Mouse (Mus musculus): ENCODE results near the gene Dnajc10. TPM values are rescaled to one million over a fixed set of nuclear protein-coding genes. Genes with fewer than 3 reads are reported as not detected.
A peak's percentile ranks its signal among the peaks of the same experiment; 100 is the strongest.

Gene Dnajc10
- total RNA-seq (2021), result 10 to 100 TPM; 21.6 to 22.2 TPM
- long read RNA-seq, experiment 1, full-length matches to known transcripts, result 52 of 57 reads
- long read RNA-seq, experiment 1, partial matches to known transcripts, result 3 of 57 reads
- long read RNA-seq, experiment 1, other reads (novel, unspliced or antisense), result 2 of 57 reads
- long read RNA-seq, experiment 2, full-length matches to known transcripts, result 35 of 39 reads
- long read RNA-seq, experiment 2, partial matches to known transcripts, result 2 of 39 reads
- long read RNA-seq, experiment 2, other reads (novel, unspliced or antisense), result 2 of 39 reads

DNA sequence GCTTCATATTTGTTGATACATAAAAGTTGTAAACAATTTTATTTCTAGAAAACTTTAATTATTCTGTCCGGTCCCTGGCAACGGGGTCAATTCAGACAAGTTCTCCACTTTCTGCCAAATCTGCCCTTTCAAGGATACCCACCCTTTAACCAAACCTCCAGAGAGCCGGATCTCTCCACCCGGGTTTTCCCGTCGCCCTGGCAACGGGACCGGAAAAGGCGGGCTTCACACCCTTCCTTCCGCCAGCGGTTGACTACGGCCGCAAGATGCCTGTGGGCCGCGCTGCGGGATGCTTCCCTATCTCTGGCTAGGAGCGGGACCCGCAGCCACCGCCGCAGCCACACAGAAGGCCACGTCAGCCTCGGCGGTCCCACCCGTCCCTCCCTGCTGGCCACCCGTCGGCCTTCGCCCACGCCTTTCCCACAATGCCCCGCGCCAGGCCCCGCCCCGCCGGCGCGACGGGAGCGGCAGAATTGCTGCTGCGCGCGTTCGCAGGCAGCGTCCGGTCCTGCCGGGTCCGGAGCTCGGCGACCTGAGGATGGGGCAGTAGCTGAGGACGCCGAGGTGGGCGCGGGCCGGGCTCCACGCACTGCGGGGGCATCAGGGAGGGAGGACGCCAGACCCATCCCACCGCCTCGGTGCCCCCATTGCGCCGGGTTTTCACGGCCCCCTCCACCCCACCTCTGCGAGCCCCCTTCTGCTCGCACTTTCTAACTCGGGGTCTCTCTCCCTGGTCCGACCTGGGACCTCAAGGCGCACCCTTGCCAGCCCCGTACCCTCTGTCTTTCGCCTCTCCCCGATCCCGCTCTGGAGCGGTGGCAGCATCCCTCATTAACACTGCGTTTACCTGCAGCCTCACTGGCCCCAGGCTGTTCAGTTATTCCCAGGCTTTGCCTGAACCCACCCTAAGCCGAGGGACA lies at the start of gene Dnajc10:
TSS of gene Dnajc10 (plus strand) at position 225 of the 920 bp plus-strand sequence.
- peak; percentile 92 for DNase-seq (ENCODE audit: low spot score)

DNA sequence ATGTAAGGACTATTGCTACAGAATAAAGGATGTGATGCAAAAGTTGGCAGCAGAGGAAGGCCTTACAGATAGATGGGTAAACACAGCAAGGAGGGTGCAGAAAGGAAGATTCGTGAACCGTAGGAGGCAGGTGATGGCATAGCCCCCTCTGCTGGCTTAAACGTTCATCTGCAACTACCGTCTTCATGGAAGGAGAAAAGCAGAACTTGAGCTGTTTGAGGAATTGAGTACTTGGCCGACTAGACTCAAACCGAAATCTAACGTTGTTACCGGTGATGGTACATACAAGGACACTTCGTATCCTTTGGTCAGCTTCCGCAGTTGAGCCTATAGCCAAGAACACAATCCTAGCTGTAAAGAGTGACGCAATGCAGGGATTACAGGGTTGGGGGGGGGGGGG lies 48.4 kb upstream of the Dnajc10 start:
- peak; percentile 42 for DNase-seq (ENCODE audit: low spot score)

DNA sequence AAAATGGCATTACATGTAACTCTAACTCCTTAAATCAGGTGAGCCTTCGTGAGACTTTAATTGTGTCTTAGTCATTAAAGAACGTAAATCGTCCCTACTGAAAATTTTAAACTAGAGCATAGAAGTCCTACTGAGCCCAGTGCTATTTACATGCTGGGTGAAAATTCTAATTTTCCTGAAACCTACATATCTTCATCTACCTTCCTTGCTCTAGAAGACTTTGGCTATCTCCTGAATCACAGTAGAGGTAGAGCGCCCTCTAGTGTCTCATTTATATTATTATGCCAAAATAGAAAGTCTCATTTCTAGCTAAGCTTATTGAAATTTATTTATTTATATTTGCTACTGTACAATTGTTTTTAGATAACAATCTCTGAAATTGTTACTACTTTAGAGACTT lies 47.2 kb upstream of the Dnajc10 start:
- DNase-seq (ENCODE audit: low spot score), result no peak

DNA sequence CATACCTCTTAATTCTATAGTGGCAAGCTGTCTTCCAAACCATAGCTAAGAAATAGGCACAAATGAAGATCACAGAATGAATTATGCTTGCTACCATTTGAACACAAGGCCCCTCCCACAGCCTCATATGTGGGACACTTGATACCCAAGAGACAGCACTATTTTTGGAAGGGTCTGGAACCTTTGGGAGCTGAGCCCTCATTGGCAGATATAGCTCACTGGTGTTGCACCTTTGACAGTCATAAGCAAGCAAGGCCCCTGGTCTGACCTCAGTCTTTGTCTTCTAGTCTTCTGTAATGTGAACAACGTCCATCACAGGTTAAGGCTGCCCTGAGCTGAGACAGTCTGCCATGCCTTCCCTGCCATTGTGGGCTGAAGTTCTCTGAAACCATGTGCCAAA lies 43.8 kb upstream of the Dnajc10 start:
- DNase-seq (ENCODE audit: low spot score), result peak; percentile 8

DNA sequence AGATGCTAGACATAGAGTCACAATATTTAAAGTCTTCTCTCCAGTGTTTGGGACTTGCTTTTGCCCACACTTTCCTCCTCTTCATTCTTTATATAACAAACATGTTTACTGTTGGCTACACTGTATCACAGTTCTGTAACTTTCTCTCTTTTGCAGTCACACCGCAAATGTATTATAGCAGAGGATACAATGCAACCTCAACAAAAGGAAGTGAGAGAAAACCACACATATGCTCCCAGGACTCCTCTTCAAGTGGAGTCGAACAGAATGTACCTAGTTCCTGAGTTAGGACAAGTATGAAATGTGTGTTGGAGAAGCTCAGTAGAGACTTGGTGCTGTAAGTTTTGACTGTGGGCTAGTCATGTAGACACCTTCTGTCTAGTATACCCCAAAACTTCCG lies 42.2 kb upstream of the Dnajc10 start:
- no peak for DNase-seq (ENCODE audit: low spot score)

DNA sequence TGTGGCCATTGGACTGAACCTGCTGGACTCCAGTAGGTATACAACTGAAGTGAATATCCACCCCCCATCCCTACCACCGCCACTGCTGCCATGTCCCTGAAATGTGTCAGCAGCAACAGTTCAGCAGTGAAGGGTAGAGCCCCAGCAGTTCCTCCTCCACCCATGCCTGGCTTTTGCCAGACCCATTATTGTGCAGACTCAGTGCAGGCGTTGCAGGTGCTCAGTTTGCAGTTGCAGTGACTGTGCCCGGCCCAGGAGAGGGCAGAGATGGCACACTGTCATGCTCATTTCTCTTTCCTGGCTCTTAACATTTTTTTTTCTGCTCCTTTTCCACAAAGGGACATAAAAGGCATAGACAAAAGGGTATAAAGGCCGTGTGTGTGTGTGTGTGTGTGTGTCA lies 41.5 kb upstream of the Dnajc10 start:
- DNase-seq (ENCODE audit: low spot score), result no peak

DNA sequence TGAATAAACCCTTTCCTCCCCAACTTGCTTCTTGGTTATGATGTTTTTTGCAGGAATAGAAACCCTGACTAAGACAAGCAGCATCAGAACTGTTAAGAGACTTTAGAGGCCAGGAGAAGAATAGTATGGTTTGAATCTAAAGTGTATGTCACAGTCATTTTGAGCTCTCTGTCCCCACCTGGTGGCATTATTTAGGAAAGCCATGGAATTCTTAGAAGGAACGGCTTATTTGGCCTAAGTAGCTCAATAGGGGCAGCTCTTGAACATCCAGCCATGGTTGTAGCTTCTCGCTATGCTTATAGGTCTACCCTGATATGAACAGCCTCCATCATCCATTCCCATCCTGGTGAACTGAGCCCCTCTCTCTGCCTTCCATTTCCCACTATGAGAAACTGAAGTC lies 40.1 kb upstream of the Dnajc10 start:
- no peak for DNase-seq (ENCODE audit: low spot score)

DNA sequence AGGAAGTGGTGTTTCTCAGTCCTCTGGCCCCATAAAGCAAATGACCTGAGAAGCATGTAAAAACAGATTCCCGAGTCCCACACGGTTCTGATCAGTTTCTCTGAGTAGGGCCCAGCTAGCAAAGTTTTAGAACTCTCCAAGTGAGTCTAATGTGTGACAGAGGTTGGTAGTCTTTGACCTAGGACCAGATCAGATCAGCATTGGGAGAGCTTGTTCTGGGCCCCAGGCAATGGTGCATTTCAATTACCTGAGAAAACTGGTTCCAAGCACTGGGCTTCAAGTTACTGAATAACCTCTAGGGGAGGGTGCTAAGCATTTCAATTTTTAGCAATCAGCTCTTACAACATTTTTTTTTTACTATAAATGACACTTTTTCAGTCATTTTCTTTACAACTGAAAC lies 33.1 kb upstream of the Dnajc10 start:
- DNase-seq (ENCODE audit: low spot score), result no peak

DNA sequence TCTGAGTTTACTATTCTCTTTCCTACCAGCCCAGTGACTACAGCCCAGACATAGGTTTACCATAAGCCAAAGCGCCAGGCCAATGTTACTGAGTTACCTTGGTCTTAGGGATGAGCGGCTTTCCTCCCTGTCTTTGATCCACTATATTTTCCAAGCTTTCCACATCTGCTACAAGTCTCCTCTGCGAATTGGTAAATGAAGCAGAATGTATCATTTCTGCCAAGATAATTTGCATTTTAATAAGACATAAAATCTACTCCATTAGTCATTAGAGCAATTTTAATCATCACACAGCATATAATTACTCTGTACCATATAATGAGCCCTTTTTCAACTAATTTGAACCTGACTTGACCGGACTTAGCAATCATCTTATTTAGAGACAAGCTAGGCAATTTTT lies 28.9 kb upstream of the Dnajc10 start:
- no peak for DNase-seq (ENCODE audit: low spot score)

DNA sequence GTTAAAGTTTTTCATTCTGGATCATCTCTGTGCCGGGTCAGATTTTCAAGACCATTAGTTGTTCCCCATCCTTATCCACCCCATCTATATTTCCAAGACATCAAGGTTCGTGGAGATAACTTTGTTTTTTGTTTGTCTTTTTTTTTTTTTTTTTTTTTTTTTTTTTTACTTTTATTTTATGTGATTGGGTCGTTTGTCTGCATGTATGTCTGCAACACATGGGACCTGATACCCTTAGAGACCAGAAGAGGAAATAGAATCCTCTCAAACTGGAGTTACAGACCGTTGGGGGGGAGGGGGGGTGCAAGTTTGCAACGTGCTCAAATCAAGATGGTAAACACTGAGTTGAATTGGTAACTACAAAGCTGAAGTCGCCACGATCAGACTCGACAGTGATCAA lies 23.1 kb upstream of the Dnajc10 start, which contains the start of gene Prdx6b:
TSS of gene Prdx6b (plus strand) at position 301 of the 400 bp plus-strand sequence.
- no peak for DNase-seq (ENCODE audit: low spot score)

DNA sequence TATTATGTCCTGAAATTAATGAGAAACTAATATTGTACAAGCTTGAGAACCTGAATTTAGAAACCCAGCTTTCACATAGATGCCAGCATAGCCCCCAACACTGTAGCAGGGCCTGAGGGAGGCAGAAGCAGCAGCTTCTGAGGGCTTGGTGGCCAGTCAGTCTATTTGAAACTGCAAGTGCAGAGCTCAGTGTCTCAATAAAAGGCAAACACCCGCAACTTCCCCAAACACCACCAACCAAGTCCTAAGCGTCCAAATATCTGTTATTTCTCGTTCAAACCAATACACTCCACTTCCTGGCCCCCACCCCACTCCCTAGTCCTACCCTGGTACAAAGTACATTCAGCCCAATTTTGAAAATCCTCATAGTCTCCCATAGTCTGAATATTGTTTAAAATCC lies 16.9 kb upstream of the Dnajc10 start:
- no peak for DNase-seq (ENCODE audit: low spot score)

DNA sequence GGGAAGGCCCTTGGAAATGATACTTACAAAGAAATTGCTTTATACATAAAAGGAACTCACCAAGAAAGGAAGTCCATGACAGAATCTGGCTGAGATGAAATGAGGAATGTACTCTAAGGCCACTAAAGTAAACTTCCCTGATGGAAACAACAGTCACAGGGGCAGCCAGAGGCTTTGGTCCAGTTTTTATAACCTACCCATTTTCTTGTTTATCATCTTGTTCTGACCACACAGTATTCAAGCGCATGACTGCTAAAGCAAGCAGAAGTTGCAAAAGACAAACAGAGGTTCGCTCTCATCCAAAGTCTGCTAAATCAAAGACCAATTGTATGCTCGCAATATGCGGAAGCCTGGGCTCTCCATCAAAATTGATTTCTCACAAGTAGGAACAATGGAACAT lies 14.5 kb upstream of the Dnajc10 start:
- DNase-seq (ENCODE audit: low spot score), result no peak

DNA sequence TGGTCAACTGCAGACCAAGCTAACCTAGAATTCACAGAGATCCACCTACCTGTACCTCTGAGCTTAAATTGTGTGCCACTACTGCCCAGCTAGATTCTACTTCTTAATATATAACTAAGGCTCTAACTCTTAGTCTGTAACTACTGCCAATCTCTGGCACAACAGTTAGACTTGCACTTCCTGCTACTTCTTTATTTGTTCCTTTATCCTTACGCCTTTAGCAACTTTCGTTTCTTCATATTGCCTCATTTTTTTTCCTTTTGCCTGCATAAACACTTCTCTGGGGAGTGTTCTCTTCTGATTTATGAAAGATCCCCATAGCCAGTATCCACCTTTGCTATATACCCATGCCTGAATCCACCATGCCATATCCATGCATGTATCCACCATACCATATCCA lies 11.3 kb upstream of the Dnajc10 start:
- DNase-seq (ENCODE audit: low spot score), result no peak

DNA sequence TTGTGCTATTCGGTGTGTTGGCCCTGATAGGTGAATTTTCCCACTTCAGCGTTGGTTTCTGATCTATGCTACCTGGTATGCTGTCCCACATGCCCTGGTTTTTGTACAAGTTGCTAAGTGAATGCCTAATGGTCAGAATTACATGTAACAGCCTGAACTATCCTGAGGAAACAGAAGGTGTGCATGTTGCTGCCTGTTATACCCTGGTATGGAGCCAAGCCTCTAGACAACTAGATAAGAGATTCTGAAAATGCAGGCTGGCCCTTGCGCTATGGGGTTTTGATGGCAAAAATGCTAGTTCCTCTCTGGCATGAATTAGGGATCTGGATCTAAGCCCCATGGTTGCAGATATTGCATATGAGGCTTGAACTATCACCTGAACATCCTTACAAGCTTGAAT lies 7.6 kb upstream of the Dnajc10 start:
- no peak for DNase-seq (ENCODE audit: low spot score)

DNA sequence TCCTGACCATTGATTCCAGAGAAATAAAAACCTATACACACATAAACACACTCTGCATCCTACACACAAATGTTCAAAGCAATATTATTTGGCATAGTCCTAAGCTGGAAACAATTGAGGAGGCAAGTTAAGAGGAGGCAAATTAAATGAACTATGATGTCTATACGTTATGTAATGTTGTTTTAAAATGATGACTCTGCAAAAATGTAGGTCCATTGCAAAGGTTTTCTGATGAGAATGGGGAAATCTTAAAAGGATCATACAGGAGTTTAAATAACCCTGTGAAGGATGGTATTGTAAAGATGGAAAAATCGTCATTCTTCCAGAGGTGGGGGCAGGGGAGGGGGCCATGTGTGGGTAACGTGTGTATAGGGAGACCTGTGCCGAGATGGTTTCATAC lies 5.5 kb upstream of the Dnajc10 start:
- no peak for DNase-seq (ENCODE audit: low spot score)

DNA sequence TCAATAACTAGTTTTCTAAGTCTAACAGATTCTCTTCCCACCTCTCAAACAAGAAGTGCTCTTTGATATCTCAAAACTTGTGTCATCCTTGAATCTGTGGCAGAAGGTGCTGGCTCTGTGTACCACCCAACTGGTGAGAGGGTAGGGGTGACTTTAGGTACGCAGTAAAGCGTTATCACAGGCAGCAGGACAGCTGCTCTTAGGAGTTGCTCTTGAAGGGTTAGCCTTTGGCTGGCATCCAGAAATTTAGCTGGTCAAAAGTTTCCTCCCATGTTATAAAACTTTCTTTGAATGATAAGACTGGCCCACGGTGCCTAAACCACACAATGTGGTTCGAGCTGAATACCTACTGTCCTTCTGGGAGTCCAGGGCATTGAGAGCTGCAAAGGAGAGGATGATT lies 4.5 kb upstream of the Dnajc10 start:
- DNase-seq (ENCODE audit: low spot score), result no peak

DNA sequence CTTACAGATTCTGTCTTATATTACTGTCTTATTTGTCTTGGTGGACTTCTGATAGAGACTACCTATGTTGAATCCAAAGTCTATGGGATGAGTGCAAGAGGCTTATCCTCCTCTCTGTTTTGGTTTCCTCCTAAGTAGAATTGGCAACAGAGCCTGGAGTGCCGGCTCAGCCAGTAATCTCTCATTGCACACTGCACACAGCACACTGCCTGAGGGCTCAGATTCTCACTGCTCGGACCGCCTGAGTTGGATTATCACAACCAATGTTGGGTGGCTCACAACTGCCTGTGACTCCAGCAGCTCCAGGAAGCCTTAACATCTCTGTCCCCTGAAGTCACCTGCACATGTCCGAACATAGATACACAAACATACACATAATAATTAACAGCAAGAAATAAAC lies 3.9 kb upstream of the Dnajc10 start:
- no peak for DNase-seq (ENCODE audit: low spot score)

DNA sequence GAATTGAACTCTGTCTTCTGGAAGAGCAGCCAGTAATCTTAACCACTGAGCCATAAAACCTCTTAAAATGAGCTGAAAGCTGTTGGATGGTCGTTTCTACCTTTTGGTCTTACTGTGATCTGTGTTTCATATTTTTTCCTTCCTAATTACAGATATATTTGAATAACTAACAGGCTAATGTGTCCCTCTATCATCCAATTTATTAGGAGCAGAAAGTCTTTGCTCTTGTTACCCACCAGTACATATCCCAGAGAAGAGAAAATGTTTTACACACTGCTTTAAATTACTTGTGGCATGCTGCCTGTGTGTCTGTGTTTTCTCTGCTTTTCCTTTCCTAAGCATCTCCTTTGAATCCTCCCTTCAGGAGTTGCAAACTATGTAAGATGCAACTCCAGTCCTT lies 1.1 kb upstream of the Dnajc10 start:
- no peak for DNase-seq (ENCODE audit: low spot score)

DNA sequence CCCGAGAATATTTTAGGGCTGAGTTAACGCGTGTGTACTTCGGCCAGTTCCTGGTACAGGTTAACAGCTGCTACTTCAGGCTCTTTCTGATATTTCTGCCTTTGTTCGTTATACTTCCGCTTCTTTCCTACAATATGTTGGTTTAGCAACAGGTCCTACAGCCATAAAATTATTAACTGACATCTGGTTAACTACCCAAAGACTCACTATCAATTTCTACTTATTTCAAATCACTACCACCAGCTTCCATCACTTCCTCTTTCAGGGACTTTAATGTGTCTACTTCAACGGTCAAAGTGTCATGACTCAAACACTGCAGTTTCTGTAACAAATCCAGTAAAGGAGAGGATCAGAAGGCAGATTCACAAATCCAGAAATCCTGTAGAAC lies 418 bp upstream of the Dnajc10 start:
- no peak for DNase-seq (ENCODE audit: low spot score)

DNA sequence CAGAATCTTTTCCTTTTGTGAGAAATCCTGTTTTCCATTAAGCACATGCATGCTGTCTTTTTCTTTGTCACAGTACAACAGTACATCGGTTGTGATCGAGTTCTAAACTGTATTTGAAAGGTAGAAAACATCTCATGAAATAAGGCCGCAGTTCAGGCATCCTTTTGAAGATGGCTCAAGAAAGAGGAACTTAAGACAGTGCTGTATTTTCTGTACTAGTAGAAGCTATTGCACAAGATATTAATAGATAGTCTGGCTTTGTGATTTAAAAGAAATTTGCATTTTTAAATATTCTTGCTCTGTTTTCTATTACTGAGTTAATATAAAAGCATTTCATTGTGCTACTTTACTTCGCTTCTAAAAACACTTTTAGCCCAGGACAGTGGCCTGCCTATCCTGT lies 7.6 kb downstream of the Dnajc10 start:
- DNase-seq (ENCODE audit: low spot score), result no peak

DNA sequence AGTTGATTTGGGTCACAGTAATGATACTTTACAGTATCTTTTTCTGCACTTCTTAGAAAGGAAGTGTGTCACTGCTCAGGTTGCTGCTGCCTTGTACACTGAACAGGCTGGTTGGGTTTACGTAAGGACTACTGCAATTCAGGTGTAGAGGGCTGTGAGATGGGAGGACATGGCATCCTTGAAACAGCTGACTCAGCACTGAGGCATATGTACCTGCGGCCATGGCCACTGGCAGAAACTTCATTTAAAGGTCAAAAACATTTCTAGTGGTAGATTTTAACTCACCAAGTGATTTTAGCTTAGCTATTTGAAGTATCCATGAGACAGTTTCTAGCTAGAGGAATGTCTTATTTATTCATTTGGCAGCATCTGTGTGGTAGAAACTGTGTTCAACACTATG lies 10.5 kb downstream of the Dnajc10 start:
- DNase-seq (ENCODE audit: low spot score), result no peak

DNA sequence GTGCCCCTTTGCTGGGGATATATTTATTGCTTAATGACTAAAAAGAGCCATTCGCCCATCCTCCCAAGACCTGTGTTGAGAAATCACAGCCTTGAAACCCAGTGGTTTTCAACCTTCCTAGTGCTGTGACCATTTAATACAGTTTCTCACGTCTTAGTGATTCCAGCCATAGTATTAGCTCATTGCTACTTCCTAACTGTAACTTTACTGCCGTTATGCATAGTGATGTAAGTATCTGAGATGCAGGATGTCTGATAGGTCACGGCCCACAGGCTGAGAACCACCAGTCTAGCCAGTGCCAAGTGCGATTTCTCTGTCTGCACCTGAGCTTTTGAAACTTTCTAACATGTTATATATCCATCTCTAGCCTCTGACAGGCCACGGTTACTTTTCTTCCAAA lies 12.0 kb downstream of the Dnajc10 start:
- DNase-seq (ENCODE audit: low spot score), result no peak
